Mouse (Mus musculus) telencephalon, adult 2 months (tissue): ENCODE measurements at regions not wholly inside any gene's neighbourhood (a gene's known extent, or its start where the extent isn't known, plus 50 kb on each side); places are given as distances from the start of the nearest gene placed in this dataset.

Experiments
- DNase-seq: peaks from one replicate; pipeline ENCODE4 v3.0.0-alpha.2; 2011; ENCODE audit warnings: low read depth, low spot score

DNA sequence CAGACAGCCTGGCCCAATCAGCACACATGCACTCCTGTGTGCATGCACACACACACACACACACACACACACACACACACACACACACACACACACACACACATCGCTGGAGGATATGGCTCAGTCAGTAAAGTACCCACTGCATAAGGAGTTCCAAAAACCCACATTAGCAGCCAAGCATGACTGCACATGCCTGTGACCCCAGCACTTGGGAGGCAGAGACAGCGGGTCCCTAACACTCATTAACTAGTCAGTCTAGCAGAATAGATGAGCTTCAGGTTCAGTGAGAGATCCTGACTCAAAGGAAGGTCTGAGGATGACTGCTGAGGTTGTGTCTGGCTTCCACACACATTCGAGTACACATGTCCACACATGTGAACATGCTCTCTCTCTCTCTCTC, 65.4 kb upstream of the Thy1 start:
- DNase-seq, result no peak

DNA sequence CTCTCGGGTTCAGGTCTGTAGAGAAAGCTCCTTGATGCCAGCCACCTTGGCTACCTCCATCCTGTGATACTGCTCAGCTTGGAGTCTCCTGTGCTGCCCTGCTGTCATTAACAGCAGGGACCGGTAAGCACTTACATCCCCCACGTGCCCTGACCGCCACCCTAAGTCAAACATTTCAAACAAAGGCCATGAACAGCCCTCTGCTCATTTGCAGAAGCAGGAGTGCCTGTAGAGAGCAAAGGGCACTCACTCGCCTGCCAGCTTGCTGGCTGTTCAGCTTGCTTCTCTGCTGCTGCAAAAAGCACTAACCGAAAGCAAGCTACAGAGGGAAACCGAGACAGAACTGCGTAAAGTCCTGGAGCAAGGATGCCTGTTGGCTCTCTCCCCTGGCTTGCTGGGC, 61.8 kb upstream of the Thy1 start:
- no peak for DNase-seq

DNA sequence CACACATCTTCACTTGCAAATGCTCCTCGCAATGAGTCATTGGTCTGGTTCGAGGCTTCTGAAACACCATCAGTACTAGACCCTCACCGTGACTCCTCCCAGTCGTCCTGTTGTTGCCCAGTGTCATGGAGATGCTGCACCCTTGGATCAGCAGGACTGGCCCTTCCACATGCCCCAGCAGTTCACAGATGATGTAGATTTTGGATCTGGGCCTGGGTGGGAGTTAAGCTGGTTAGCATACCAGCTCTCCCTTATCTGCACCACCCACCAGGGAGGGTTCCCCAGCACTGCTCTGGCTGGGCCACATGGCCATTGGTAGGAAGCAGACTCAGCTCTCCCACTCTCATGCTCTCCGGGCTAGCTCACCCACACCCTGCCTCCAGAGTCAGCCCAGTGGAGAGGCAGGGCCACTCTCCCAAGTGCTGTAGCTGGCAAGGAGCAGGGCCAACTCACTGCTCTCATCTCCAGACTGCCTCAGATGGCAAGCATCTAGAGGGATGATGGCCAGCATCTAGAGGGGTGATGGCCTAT, 60.8 kb upstream of the Thy1 start:
- no peak for DNase-seq

DNA sequence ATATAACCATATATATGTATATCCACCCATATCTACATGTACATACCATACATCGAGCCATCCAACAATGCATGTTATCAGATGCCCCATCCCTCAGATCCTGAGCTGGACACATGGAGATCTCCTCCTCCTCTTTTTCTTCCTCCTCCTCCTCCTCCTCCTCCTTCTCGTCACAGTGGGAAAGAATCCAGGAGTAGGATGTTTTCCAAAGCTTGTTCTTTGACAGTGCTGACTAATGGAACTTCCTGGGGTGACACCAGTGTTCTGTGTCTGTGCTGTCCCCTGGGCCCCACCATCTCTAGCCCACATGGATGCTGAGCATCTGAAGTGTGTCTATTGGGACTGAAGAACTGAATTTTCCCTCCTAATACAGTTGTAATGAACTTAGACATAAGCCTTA, 60.0 kb upstream of the Thy1 start:
- no peak for DNase-seq

DNA sequence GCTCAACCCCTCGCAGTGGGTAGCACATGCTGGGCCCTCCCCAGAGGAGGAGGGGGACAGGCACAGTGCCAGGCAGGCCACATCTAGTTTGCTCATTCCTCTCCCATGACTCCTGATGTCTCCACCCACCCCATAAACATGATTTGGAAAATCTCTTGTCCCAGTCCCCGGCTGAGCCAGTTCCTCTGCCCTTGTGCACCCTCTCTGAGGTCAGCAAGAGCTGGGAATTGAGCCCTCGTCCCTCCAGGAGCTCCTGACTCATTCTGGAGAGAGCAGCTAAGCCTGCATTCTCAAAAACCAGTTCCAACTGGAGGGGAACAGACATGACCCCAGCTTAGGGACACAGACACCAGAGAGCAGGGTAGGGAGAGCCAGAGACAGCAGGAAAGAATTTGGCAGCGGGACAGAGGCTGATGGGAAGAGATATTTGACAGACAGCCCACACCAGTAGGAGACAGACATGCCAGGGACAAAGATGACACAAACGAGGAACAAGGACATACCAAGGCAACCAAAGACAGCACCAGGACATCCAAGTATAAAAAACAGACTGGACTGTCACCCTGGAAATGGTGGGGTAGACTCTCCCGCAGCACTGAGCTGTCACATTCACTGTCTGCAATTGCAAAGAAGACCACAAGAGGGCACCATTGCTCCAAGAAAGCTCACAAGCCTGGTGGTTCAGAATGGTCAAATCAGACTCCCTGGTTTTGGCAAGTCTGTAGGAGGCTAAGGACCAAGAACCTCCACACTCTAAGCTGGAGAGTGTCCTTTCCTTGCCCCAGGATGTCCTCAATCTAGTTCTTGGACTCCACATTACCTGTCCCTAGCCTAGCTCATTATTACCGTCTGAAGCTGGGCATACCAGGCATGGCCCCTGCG, 58.8 kb upstream of the Thy1 start:
- DNase-seq, result no peak

DNA sequence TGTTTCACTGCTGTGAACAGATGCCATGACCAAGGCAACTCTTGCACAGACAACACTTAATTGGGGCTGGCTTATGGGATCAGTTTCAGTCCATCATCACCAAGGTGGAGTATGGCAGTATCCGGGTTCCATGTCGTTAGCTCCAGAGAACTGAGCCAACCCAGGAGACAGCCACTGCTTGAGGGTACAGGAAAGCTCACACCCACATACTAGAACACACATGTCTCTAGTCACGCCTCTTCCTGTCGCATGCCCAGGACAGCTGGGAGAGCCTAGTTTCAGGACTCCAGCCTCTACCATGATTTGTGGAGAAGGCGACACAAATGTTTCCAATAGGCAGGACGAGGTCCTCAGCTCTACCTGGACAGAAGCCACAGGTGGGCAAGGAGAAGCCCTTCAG, 55.2 kb upstream of the Thy1 start:
- DNase-seq, result no peak

DNA sequence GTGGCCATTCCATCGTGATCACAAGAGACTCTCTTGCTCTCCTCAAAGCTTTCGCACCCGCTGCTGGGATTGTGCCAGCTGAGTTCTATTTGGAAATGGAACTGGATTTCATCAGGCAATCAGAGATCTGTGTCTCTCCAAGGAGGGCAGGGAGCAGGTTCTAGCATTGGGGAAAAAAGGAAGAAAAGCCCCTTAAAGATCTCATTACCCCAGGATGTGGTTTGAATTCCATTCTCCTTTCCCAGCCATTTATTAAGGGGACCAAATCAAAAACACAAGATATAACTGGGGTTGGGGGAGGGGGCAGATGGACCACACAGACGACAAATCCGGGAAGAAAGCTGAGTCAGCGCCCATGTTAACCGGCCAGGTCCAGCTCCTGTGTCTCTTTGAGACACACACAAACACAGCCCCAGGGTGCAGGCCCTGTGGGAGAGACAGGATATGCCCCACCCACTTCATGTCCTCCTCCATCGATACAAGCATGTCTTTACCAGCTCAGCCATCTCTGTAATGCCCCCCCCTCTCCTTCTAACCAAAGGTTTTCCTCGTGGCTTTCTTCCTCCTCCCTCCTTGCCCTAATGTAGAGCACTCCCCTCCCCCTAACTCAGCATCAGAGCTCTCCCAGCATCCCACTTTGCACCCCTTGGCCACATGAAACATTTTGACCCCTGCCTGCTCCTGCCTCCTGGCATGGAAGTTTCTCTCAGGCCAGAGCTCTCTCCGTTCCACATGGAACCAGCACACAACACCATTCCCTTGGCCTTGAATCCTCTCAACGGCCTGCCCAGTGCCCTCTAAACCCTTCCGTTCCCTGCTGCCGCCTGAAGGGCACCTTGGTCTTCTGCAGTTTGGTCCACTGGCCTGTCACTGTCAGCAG, 54.0 kb upstream of the Thy1 start:
- no peak for DNase-seq

DNA sequence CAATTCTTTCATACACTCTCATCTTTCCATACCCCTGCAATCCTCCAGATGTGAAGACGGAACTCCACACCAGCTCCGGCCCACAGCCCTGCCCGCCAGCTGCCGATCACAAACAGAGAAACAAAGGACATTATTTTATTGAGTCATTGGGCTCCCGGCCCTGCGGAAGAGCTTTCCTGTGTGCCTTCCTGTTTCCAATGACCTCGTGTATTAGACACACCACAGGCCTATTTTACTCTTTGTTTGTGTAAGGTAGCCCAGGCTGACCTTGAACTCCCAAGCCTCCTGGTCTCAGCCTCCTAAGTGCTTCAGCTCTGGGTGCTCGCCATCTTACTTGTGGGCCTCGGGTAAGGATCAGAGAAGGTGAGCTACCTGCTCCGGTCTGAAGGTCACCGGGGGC, 53.1 kb upstream of the Thy1 start:
- no peak for DNase-seq

DNA sequence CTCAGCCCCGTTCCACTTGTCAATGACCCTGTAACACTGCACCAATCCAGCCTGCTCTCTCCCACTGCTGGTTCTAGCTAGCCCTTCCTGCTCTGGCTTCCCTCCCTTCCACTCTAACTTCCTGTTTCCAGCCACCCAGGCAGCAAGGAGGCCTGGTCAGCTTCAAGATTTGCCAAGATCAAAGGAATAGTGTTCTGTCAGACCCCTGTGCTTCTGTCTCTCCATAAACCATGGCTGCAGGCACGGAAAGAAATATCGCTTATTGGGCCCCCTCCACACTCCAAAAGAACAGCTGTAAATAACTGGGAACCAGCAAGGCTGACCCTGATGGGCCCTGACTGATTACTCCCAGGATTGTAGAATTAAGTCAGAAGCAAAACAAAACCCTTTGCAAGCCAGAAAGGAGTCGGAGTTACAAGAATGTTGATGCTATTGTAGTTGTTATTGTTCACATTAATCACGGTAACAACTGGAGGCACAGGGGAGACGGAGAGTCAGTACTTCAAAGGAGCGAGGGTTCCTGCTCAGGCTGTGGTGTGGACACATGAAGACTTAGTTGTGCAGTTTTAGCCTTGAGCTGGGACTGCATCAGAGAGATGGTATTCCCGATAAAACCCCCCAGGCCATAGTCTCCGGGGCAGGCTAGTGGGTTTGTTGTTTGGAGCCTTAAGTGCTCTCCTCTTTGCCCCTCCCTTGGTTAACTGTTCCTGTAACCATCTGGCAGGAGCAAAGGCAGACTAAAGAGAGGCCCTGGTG, 49.8 kb upstream of the Thy1 start:
- no peak for DNase-seq
